Mouse (Mus musculus): ENCODE measurements around the gene Zfp428. TPM values are rescaled to one million over a fixed set of nuclear protein-coding genes. Genes with fewer than 3 reads are reported as not detected.

Zfp428 gene
- polyA plus RNA-seq, 1 experiment from 2014 or later: 83.8 TPM

DNA sequence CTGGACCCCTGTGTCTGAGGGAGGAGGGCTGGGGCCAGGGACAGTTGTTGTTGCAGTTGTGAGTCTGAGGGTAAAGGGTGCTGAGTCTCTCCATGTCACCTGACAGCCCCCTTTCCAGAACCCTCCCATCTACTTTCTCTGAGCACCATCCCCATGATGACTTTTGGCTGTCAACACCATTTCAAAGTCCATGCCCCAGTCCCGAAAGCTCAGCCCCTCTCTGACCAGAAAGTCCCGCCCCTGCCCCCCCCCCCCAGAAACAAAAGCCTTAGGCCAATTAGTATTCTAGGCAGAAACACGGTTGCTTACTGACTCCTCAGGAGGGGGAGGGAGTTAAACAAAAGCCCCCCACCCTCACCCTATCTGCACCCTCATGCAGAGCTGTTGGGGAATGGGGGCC, 19.4 kb upstream of the Zfp428 start:
- no peaks in the 10 kb centered on the region for H3K36me3 ChIP-seq (ENCODE audit: control insufficient read depth, insufficient read depth, low read length)
- H3K4me1 ChIP-seq (ENCODE audit: control insufficient read depth, insufficient read depth, low read length): peaks cover 24% of the 10 kb centered on the region
- no peaks in the 10 kb centered on the region for H3K27me3 ChIP-seq (ENCODE audit: control insufficient read depth, insufficient read depth, low read length)
- H3K4me3 ChIP-seq (ENCODE audit: low read depth, low read length): no peak overlapping the region
- no peak overlapping the region for H3K9ac ChIP-seq (ENCODE audit: low read length)
- no peak overlapping the region for H3K27ac ChIP-seq (ENCODE audit: low read depth, low read length)
- no peak overlapping the region for H3K4me2 ChIP-seq
- H3K9me3 ChIP-seq (ENCODE audit: control insufficient read depth, low read length): no peaks in the 10 kb centered on the region
- WGBS: 49% methylated on average over 3 of the region's 3 CpGs
- ATAC-seq (ENCODE audit: low FRiP score) (no peak), DNase-seq (ENCODE audit: low spot score, missing footprints) (peak; percentile 59)

DNA sequence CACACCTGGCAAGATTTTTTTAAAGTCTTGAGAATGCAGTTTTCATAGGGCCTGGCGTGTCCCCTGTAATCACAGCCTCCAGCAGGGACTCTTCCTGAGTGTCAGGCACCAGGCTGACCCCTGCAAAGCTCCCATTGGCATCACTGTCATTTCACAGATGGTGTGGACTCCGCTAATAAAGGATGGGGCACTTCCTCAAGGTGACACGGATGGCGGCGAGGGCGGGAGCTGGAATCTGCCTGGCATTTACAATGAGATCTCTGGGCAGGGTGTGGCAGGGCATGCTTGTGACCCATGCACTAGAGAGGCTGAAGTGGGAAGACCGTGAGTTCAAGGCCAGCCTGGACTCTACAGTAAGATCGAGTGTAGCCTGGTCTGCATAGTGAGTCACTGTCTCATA, 18.5 kb upstream of the Zfp428 start:
- H3K27ac ChIP-seq (ENCODE audit: low read depth, low read length): no peak overlapping the region
- WGBS: 87% methylated on average over 8 of the region's 8 CpGs
- H3K9ac ChIP-seq (ENCODE audit: low read length): no peak overlapping the region
- H3K4me3 ChIP-seq (ENCODE audit: low read depth, low read length): no peak overlapping the region
- H3K36me3 ChIP-seq (ENCODE audit: control insufficient read depth, insufficient read depth, low read length): no peaks in the 10 kb centered on the region
- no peak overlapping the region for H3K4me2 ChIP-seq
- no peaks in the 10 kb centered on the region for H3K27me3 ChIP-seq (ENCODE audit: control insufficient read depth, insufficient read depth, low read length)
- peaks cover 20% of the 10 kb centered on the region for H3K4me1 ChIP-seq (ENCODE audit: control insufficient read depth, insufficient read depth, low read length)
- H3K9me3 ChIP-seq (ENCODE audit: control insufficient read depth, low read length): no peaks in the 10 kb centered on the region
- ATAC-seq (ENCODE audit: low FRiP score) (no peak), DNase-seq (ENCODE audit: low spot score, missing footprints) (peak; percentile 2)

DNA sequence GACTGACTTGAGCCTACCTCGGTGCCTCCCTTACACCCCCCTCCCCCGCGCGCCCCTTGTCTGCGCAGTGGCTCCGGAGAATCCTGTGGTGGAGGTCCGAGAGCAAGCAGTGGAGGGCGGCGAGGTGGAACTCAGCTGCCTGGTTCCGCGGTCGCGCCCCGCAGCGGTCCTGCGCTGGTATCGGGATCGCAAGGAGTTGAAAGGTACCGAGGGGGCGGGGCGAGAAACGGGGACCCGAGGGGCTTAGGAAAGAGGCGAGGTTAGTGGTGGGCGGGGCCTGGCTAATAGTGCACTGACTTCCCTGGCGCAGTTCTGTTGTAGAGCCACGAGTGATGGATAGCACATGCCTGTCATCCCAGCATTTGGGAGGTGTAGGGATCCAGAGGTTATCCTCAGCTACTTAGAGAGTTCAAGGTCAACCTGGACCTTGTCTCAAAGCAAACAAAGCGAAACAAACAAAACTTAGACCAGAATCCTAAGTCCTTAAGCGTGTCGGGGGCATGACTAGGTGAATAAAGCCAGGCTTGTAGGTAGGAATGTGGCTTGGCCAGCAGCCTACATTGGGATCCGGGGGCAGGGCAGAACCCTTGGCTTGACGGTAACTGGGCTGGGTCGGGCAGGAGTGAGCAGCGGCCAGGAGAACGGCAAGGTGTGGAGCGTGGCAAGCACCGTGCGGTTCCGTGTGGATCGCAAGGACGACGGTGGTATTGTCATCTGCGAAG, 6.8 kb upstream of the Zfp428 start:
- Histone ChIP-seq H3K4me2 (peak overlapping the region; percentile 31; the same call in 1 of the 2 replicates), H3K9me3 (ENCODE audit: control insufficient read depth, low read length) (no peaks in the 10 kb centered on the region), H3K4me3 (ENCODE audit: low read depth, low read length) (no peak overlapping the region), H3K4me1 (ENCODE audit: control insufficient read depth, insufficient read depth, low read length) (peaks cover 20% of the 10 kb centered on the region), H3K36me3 (ENCODE audit: control insufficient read depth, insufficient read depth, low read length) (peaks cover 11% of the 10 kb centered on the region), H3K9ac (ENCODE audit: low read length) (0 out of 2 replicates have a peak overlapping the region, but pooled peaks have one; percentile 10), H3K27ac (ENCODE audit: low read depth, low read length) (no peak overlapping the region), H3K27me3 (ENCODE audit: control insufficient read depth, insufficient read depth, low read length) (peaks cover 18% of the 10 kb centered on the region)
- 17% methylated on average over 43 of the region's 43 CpGs for WGBS
- ATAC-seq (ENCODE audit: low FRiP score): peak; percentile 31; the same call in 1 of the 2 replicates
- peak; percentile 92 for DNase-seq (ENCODE audit: low spot score, missing footprints)

DNA sequence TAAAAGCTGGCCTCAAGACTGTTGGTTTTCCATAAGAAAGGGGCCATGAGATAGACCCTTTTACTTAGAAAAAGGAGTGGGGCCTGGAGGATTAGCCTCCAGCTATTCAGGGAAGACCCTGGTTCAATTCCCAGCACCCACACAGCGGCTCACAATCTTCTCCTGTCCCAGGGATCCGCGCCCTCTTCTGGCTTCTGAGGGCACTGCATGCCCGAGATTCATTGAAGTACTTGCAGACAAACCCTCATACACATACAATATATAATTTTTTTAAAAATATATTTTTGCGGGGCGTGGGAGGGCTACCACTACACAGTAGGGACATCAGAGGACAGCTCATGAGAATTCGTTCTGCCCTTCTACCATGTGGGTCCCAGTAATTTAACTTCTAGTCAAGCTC, 5.9 kb upstream of the Zfp428 start:
- no peak overlapping the region for H3K9ac ChIP-seq (ENCODE audit: low read length)
- H3K9me3 ChIP-seq (ENCODE audit: control insufficient read depth, low read length): no peaks in the 10 kb centered on the region
- H3K4me2 ChIP-seq: no peak overlapping the region
- peaks cover 11% of the 10 kb centered on the region for H3K36me3 ChIP-seq (ENCODE audit: control insufficient read depth, insufficient read depth, low read length)
- ATAC-seq (ENCODE audit: low FRiP score) (no peak), DNase-seq (ENCODE audit: low spot score, missing footprints) (no peak)
- no peak overlapping the region for H3K27ac ChIP-seq (ENCODE audit: low read depth, low read length)
- 29% methylated on average over 7 of the region's 7 CpGs for WGBS
- no peak overlapping the region for H3K4me3 ChIP-seq (ENCODE audit: low read depth, low read length)
- H3K27me3 ChIP-seq (ENCODE audit: control insufficient read depth, insufficient read depth, low read length): peaks cover 18% of the 10 kb centered on the region
- H3K4me1 ChIP-seq (ENCODE audit: control insufficient read depth, insufficient read depth, low read length): peaks cover 29% of the 10 kb centered on the region

DNA sequence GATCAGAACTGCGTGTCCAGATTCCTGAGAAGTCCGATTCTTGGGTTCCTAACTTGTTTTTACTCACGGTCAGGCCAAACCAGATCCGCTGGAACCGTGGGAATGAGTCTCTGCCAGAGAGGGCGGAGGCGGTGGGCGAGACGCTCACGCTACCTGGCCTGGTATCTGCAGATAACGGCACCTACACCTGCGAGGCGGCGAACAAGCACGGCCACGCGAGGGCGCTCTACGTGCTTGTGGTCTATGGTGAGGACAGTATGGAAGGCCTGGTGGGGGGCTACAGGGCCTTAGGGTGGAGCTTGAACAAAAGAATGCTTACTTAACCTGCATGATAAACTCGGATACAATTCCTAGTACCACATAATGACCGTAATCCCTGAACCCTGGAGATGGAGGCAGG, 5.3 kb upstream of the Zfp428 start:
- H3K27ac ChIP-seq (ENCODE audit: low read depth, low read length): no peak overlapping the region
- H3K4me3 ChIP-seq (ENCODE audit: low read depth, low read length): no peak overlapping the region
- ATAC-seq (ENCODE audit: low FRiP score) (no peak), DNase-seq (ENCODE audit: low spot score, missing footprints) (no peak)
- 55% methylated on average over 21 of the region's 21 CpGs for WGBS
- peaks cover 11% of the 10 kb centered on the region for H3K36me3 ChIP-seq (ENCODE audit: control insufficient read depth, insufficient read depth, low read length)
- no peak overlapping the region for H3K4me2 ChIP-seq
- no peak overlapping the region for H3K9ac ChIP-seq (ENCODE audit: low read length)
- H3K9me3 ChIP-seq (ENCODE audit: control insufficient read depth, low read length): no peaks in the 10 kb centered on the region
- H3K4me1 ChIP-seq (ENCODE audit: control insufficient read depth, insufficient read depth, low read length): peaks cover 33% of the 10 kb centered on the region
- peaks cover 18% of the 10 kb centered on the region for H3K27me3 ChIP-seq (ENCODE audit: control insufficient read depth, insufficient read depth, low read length)

DNA sequence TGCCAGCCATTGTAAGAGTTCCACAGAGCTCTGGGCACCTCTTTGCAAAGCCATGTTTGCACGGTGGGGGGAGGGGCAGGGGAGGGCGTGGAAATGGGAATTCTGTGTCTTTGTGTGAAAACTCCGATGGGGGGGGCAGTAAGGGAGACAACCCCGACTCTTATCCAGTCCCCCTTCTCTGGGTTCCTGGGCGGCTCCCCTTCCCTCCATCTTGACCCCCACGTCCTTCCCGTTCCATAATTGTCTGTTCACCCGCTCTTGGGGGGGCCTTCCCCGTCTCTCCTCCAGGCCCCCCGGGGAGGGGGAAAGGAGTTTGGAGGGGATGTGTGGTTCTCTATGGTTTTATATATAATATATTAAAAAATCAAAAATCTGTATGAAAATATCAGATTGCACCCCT, 2.8 kb upstream of the Zfp428 start:
- peaks cover 41% of the 10 kb centered on the region for H3K4me1 ChIP-seq (ENCODE audit: control insufficient read depth, insufficient read depth, low read length)
- no peak for ATAC-seq (ENCODE audit: low FRiP score)
- H3K4me2 ChIP-seq: no peak overlapping the region
- peaks cover 13% of the 10 kb centered on the region for H3K27me3 ChIP-seq (ENCODE audit: control insufficient read depth, insufficient read depth, low read length)
- no peak overlapping the region for H3K27ac ChIP-seq (ENCODE audit: low read depth, low read length)
- H3K36me3 ChIP-seq (ENCODE audit: control insufficient read depth, insufficient read depth, low read length): peaks cover 11% of the 10 kb centered on the region
- no peaks in the 10 kb centered on the region for H3K9me3 ChIP-seq (ENCODE audit: control insufficient read depth, low read length)
- 21% methylated on average over 10 of the region's 10 CpGs for WGBS
- DNase-seq (ENCODE audit: low spot score, missing footprints): no peak
- no peak overlapping the region for H3K4me3 ChIP-seq (ENCODE audit: low read depth, low read length)
- H3K9ac ChIP-seq (ENCODE audit: low read length): peak overlapping the region; percentile 31; the same call in 1 of the 2 replicates

DNA sequence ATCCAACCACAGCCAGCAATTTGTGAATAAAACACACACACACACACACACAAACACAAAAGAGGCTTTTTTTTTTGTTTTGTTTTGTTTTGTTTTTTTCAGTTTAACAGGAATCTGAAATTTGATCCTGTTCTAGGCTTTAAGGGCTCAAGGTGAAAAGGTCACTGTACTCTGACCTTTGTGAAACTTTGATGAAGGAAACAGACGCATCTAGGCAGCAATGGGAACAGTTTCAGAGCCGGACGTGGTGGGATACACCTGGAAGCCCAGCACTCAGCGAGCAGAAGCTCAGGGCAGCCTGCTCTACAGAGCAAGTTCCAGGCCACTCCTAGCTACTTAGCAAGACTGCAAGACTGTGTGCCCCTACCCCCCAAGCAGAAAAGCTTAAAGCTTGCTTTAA, 1.9 kb upstream of the Zfp428 start:
- Histone ChIP-seq H3K4me2 (no peak overlapping the region), H3K4me3 (ENCODE audit: low read depth, low read length) (no peak overlapping the region), H3K27ac (ENCODE audit: low read depth, low read length) (no peak overlapping the region), H3K27me3 (ENCODE audit: control insufficient read depth, insufficient read depth, low read length) (peaks cover 5% of the 10 kb centered on the region; the same call in 1 of the 2 replicates), H3K9me3 (ENCODE audit: control insufficient read depth, low read length) (no peaks in the 10 kb centered on the region), H3K36me3 (ENCODE audit: control insufficient read depth, insufficient read depth, low read length) (peaks cover 11% of the 10 kb centered on the region), H3K4me1 (ENCODE audit: control insufficient read depth, insufficient read depth, low read length) (peaks cover 37% of the 10 kb centered on the region), H3K9ac (ENCODE audit: low read length) (no peak overlapping the region)
- DNase-seq (ENCODE audit: low spot score, missing footprints) (no peak), ATAC-seq (ENCODE audit: low FRiP score) (no peak)
- WGBS: 5% methylated on average over 4 of the region's 4 CpGs

DNA sequence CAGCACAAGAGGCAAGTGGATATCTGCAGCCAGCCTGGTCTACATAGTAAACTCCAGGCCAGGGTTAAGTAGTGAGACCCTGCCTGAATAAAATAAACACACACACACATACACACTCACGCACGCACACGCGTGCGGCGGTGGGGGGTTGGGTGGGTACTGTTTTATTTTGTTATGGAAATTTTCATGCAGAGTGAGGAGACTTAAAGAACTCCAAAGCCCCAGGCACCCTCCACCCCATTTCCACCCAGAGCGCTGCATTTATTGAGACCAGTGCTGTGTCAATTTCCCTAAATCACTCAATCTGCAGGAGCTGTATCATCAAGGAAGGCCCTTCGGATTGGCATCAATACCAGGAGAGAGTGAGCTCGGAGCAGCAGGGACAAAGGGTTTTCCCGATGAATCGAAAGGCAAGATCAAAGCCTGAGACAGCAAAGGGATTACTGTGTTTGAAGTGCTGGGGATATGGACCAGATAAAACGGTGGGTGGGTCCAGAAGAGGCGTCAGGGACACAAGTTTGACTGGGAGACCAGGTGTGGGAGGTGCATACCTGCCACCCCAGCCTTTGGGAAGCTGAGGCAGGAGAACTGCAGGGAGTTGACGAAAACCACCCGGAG, 1.2 kb upstream of the Zfp428 start:
- Histone ChIP-seq H3K4me1 (ENCODE audit: control insufficient read depth, insufficient read depth, low read length) (peaks cover 37% of the 10 kb centered on the region), H3K4me3 (ENCODE audit: low read depth, low read length) (no peak overlapping the region), H3K36me3 (ENCODE audit: control insufficient read depth, insufficient read depth, low read length) (peaks cover 8% of the 10 kb centered on the region), H3K9me3 (ENCODE audit: control insufficient read depth, low read length) (no peaks in the 10 kb centered on the region), H3K4me2 (peak overlapping the region; percentile 81), H3K27me3 (ENCODE audit: control insufficient read depth, insufficient read depth, low read length) (peaks cover 2% of the 10 kb centered on the region; the same call in 1 of the 2 replicates), H3K9ac (ENCODE audit: low read length) (peak overlapping the region; percentile 97), H3K27ac (ENCODE audit: low read depth, low read length) (peak overlapping the region; percentile 100)
- ATAC-seq (ENCODE audit: low FRiP score) (no peak), DNase-seq (ENCODE audit: low spot score, missing footprints) (peak; percentile 90)
- 10% methylated on average over 15 of the region's 15 CpGs for WGBS

DNA sequence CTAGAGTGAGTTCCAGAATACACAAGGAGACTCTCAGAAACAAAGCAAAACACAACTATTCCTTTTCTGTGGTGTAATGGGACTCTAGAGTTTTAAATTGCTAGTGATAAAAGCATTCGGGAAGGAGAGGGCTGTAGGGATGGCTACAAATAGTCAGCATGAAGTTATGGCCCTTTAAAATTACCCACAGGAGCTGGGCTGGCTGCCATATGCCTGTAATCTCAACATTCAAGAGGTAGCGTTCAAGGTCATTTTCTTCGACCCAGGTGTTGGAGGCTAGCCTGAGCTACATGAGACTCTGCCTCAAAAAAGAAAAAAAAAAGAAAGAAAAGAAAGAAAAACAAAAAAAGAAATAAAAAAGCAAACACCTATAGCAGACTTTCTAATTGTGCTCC, 744 bp upstream of the Zfp428 start:
- 10% methylated on average over 3 of the region's 3 CpGs for WGBS
- H3K4me1 ChIP-seq (ENCODE audit: control insufficient read depth, insufficient read depth, low read length): peaks cover 37% of the 10 kb centered on the region

More for the DNA sequence above, 744 bp upstream of the Zfp428 start:
- Histone ChIP-seq H3K9ac (ENCODE audit: low read length) (peak overlapping the region; percentile 97), H3K4me3 (ENCODE audit: low read depth, low read length) (peak overlapping the region; percentile 50), H3K36me3 (ENCODE audit: control insufficient read depth, insufficient read depth, low read length) (peaks cover 3% of the 10 kb centered on the region), H3K27ac (ENCODE audit: low read depth, low read length) (peak overlapping the region; percentile 100), H3K4me2 (peak overlapping the region; percentile 81), H3K27me3 (ENCODE audit: control insufficient read depth, insufficient read depth, low read length) (no peaks in the 10 kb centered on the region), H3K9me3 (ENCODE audit: control insufficient read depth, low read length) (no peaks in the 10 kb centered on the region)
- peak; percentile 91 for DNase-seq (ENCODE audit: low spot score, missing footprints)
- ATAC-seq (ENCODE audit: low FRiP score): no peak
